Mouse (Mus musculus): ENCODE measurements at regions not wholly inside any gene's neighbourhood (a gene's known extent, or its start where the extent isn't known, plus 50 kb on each side); places are given as distances from the start of the nearest gene placed in this dataset.
"Not testable (repeated sequence)": the region's sequence is repeated elsewhere in the genome, so short reads cannot be mapped to it uniquely, and the experiment has no call there.

DNA sequence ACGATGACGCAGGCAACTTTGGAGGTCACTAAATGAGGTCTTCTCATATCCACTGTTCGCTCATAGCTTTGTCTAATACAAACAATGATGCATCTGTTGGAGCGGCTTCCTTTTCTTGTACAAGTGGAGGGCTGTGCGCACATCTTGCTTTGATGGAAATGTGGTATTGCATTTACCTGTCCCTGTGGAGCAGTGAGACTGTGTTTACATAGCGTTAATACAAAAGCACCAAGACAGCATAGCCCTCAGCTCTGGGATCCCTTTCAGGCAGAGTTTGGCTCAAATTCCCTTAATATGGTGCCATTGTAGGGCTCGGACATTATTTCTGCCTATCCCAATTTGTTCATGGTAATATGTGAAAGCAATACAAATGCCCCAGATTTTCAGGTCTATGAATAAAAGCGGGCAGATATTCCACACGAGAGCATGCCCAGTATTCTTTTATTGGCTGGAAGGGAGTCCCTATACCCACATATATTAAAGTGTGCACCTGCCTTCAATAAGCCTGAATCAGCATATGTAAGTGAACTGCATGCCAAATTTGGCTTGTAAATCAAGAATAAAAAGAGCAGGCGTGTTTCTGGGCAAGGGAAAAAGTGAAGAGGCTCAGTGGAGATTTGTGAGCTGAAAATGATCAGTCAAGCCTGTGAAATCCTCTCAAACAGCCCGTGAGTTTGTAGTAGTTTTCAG lies 236.6 kb downstream of the Fgf9 start:
- no peak for DNase-seq (ENCODE audit: low spot score)
- H3K27me3 ChIP-seq (ENCODE audit: low read depth, poor library complexity, severe bottlenecking): no peaks in the 10 kb centered on the region
- H3K4me1 ChIP-seq: no peaks in the 10 kb centered on the region
- H3K4me3 ChIP-seq: no peak overlapping the region
- H3K27ac ChIP-seq: no peak overlapping the region
- H3K9me3 ChIP-seq (replicated peaks): no peaks in the 10 kb centered on the region
- WGBS: 91% methylated on average over 11 of the region's 11 CpGs
- no peaks in the 10 kb centered on the region for H3K36me3 ChIP-seq

DNA sequence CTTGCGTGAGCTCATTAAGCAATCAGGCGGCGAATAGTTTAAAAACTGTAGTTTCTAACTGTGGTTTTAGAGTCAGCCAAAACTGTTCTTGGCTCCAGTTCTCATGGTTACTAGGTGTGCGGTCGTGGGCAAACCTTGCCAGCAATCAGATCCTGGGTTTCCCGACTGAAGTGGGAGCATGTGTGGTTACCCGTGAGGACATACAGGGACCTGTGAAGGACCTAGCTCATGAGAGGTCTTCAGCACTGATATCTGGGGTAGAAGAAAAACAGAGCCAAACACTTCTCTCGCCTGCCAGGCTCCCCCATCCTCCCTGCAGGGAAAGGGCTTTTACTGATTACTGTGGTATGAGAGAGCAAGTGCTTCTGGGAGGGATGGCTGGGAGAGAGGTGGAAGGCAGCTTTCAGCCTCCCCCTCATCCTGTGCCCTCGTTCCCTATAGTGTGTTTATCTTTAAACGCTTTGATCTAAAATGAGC lies 230.1 kb downstream of the Fgf9 start:
- no peaks in the 10 kb centered on the region for H3K9me3 ChIP-seq (replicated peaks)
- no peaks in the 10 kb centered on the region for H3K36me3 ChIP-seq
- H3K4me3 ChIP-seq: no peak overlapping the region
- 71% methylated on average over 10 of the region's 10 CpGs for WGBS
- DNase-seq (ENCODE audit: low spot score): no peak
- no peaks in the 10 kb centered on the region for H3K27me3 ChIP-seq (ENCODE audit: low read depth, poor library complexity, severe bottlenecking)
- no peak overlapping the region for H3K27ac ChIP-seq
- peaks cover 12% of the 10 kb centered on the region for H3K4me1 ChIP-seq

DNA sequence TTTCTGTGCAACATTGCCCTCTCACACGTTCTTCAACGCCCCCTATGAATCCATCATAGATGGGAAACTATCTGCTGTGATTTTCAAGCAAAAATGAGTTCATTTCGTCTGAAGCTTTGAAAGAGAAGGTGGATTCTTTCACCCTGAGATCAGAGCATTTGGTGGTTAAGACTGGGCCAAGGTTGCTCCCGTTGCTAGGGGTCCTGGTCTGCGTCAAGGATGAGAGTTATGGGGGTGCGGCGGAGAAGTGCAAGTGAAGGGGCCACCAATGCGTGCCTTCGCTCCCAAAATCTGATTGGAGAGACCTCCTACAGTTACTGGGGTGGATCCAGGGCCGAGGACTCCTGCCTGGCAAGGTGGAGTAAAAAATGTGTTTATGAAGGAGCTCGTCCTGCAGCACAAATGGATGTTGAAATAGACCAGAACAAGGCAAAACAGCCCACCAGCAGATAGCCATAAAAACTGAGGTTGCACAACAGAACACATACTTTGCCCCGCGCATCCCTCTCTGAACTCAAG lies 215.7 kb downstream of the Fgf9 start:
- WGBS: 67% methylated on average over 13 of the region's 13 CpGs
- DNase-seq (ENCODE audit: low spot score): no peak
- H3K9me3 ChIP-seq (replicated peaks): no peaks in the 10 kb centered on the region
- no peak overlapping the region for H3K27ac ChIP-seq
- no peaks in the 10 kb centered on the region for H3K27me3 ChIP-seq (ENCODE audit: low read depth, poor library complexity, severe bottlenecking)
- H3K4me3 ChIP-seq: no peak overlapping the region
- peaks cover 8% of the 10 kb centered on the region; the same call in 1 of the 2 replicates for H3K4me1 ChIP-seq
- no peaks in the 10 kb centered on the region for H3K36me3 ChIP-seq

DNA sequence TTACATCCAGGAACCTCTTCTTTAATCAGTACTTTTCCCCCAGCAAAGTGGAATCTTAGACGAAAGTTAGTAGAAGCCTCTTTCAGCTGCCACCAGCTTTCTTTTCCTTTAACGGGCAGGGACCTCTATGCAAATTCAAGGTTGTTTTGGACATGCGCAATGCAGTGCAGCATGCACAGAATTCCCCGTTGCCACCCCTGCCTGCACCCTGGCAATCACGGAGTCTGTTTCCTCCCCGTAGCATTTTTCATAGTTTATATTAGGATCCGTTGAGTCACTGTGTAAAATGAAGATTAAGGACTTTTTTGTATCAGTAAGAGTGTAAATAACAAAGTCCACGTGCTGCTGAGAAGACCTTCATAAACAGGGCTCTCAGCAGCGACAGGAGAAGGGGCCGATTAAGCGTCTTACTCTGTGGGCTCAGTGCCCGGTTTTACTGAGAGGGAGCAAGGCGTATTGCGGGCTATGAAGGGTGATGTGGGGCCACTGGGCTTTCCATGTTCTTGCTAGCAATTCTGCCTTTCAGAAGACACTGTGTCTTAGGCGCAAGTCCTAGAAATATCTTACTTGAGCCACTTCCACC lies 212.5 kb downstream of the Fgf9 start:
- Histone ChIP-seq H3K9me3 (replicated peaks) (no peaks in the 10 kb centered on the region), H3K4me1 (peaks cover 8% of the 10 kb centered on the region; the same call in 1 of the 2 replicates), H3K36me3 (no peaks in the 10 kb centered on the region), H3K27me3 (ENCODE audit: low read depth, poor library complexity, severe bottlenecking) (no peaks in the 10 kb centered on the region), H3K4me3 (no peak overlapping the region), H3K27ac (no peak overlapping the region)
- DNase-seq (ENCODE audit: low spot score): no peak
- WGBS: 85% methylated on average over 15 of the region's 15 CpGs

DNA sequence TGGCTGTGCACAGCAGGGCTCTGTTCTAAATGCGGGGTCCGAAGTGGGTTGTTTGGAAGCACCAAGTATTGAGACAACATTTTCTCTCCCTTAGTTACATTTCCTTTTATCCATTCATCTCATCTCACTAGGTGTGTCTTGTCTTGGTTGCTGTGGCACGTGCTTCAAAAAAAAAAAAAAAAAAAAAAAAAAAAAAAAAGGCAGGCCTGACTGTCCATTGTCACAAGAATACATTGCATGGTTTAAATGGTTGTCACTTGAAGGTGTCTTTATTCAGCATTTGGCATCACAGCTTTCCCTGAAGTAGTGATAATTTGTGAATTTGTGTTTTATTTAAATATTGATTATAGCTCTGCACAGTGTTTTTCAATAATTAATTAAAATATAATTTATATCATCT lies 211.9 kb downstream of the Fgf9 start:
- Histone ChIP-seq H3K36me3 (no peaks in the 10 kb centered on the region), H3K27ac (no peak overlapping the region), H3K4me1 (peaks cover 8% of the 10 kb centered on the region; the same call in 1 of the 2 replicates), H3K4me3 (no peak overlapping the region), H3K27me3 (ENCODE audit: low read depth, poor library complexity, severe bottlenecking) (no peaks in the 10 kb centered on the region), H3K9me3 (replicated peaks) (no peaks in the 10 kb centered on the region)
- DNase-seq (ENCODE audit: low spot score): no peak
- 96% methylated on average over 3 of the region's 3 CpGs for whole genome bisulfite sequencing

DNA sequence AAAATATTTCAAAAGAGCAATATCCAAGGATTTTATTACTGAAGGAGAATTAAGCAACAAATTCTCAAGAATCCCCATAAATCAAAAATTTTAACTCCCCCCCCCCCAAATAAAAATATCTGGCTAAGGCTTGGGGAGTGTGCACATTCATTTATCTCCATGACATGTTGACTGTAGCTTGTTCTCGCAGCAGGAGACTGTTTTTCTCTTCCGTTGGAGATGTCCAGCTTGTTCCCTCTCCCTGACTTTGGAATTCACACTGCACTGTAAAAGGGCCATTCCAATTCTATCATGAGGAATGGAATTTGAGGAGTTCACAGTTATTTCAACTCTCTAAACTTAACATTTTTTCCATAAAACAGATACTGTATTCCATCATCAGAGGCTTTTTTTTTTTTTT lies 204.1 kb downstream of the Fgf9 start:
- not testable (repeated sequence) for H3K27ac ChIP-seq; H3K27me3 ChIP-seq (ENCODE audit: low read depth, poor library complexity, severe bottlenecking); H3K36me3 ChIP-seq; DNase-seq (ENCODE audit: low spot score); H3K4me3 ChIP-seq; H3K9me3 ChIP-seq (replicated peaks); H3K4me1 ChIP-seq
- WGBS: 91% methylated on average over 2 of the region's 2 CpGs

DNA sequence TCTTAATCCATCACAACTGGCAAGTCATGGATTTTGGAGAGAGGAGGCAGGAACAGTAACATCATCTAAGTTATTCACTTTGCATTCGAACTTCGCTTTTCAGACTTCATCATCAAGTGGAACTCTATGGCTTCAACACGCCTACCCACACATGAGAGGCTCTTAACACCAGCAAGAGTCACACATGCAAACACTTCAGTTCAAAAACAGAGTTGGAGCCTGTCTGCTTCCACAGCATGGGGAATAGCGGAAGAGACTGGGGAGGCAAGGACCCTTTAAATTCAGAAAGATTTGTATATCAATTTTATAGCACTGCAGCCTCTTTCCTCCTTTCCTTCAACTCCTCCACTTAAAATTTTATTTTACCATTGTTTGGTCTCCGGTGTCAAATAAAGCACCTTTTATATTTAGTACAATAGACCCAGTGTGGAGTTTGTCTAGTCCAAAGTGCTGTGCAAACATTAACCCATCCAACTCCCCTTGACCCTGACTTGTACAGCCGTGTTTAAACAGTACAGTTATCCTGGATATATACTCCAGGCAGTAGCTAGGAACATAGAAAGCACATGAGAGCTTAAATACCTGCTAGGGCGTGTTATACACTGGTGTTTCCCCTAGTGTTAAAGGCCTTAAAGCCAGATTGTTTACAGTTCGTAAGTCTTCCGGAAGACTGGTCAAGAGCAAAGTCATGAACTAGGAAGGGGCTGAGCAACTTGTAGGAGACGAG lies 203.5 kb downstream of the Fgf9 start:
- WGBS: 89% methylated on average over 10 of the region's 10 CpGs
- no peak overlapping the region for H3K4me3 ChIP-seq
- no peaks in the 10 kb centered on the region for H3K36me3 ChIP-seq
- no peaks in the 10 kb centered on the region for H3K9me3 ChIP-seq (replicated peaks)
- no peak for DNase-seq (ENCODE audit: low spot score)
- no peaks in the 10 kb centered on the region for H3K27me3 ChIP-seq (ENCODE audit: low read depth, poor library complexity, severe bottlenecking)
- H3K4me1 ChIP-seq: no peaks in the 10 kb centered on the region
- H3K27ac ChIP-seq: no peak overlapping the region

DNA sequence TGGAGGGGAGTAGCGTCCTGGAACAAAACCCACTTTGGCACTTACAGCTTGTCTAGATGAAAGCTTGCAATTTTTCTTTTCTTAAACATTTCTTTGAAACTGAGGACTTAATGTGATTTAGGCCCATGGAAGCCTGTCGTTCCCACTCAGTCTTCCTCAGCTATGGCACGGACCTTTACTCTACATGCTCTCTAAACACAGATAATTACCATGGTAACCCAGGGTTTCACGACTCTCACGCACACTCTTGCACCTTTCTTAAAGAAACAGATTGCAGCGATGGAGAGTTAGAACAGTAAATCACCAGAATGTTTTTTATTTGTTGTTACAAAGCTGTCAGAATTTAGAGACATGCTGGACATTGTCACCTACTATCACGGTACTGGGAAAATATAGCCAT lies 195.0 kb downstream of the Fgf9 start:
- H3K4me3 ChIP-seq: no peak overlapping the region
- no peaks in the 10 kb centered on the region for H3K9me3 ChIP-seq (replicated peaks)
- H3K27ac ChIP-seq: no peak overlapping the region
- no peaks in the 10 kb centered on the region for H3K27me3 ChIP-seq (ENCODE audit: low read depth, poor library complexity, severe bottlenecking)
- 38% methylated on average over 7 of the region's 7 CpGs for WGBS
- DNase-seq (ENCODE audit: low spot score): no peak
- no peaks in the 10 kb centered on the region for H3K4me1 ChIP-seq
- H3K36me3 ChIP-seq: no peaks in the 10 kb centered on the region

DNA sequence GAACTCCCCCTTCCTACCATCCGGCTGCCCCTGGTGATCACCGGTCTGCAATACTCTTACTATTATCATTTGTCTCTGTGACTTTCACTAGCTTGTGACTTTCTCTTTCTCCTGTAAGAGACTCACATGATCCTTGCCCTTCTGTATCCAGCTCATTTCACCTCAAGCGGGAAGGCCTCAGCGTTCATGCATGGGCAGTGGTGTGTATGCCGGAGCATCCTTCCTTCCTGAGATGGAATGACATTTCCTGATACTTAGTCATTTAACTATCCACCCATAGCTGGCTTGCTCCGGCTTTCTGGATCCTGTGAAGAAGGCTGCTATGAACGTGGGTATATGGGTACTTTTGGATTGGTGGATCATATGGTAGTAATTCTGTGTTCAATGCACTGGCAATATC lies 194.1 kb downstream of the Fgf9 start:
- no peak for DNase-seq (ENCODE audit: low spot score)
- H3K9me3 ChIP-seq (replicated peaks): no peaks in the 10 kb centered on the region
- 85% methylated on average over 7 of the region's 7 CpGs for WGBS

DNA sequence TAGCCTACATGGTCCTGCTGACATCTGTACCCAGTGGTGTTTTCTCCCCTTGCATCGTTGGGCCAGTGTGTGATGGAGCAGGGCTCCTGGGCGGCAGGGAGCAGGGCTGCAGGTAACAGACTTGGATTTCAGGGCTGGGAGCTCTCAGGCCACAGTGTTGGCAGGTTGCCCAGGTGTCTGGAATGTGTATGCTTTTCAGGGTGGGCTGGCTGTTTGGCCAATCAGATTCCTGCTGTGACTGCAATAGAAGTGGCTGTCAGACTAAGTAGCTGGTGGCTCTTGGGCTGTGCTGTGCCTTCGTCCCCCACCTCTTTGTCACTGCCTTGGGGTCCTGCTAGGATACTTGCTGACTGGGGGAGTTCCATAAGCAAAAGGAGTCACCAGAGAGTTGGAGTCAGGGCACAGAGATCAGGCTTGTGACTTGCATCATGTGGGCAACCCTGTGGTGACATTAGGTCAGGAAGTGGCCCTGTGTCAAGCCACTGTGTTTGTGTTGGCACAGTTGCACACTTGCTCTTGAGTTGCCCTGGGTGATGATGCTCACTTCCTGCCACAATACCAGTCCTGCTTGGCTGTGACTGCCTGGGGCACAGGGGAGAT lies 183.1 kb downstream of the Fgf9 start:
- H3K9me3 ChIP-seq (replicated peaks): no peaks in the 10 kb centered on the region
- H3K27ac ChIP-seq: no peak overlapping the region
- no peaks in the 10 kb centered on the region for H3K27me3 ChIP-seq (ENCODE audit: low read depth, poor library complexity, severe bottlenecking)
- H3K4me1 ChIP-seq: peaks cover 6% of the 10 kb centered on the region; the same call in 1 of the 2 replicates
- H3K36me3 ChIP-seq: no peaks in the 10 kb centered on the region
- no peak for DNase-seq (ENCODE audit: low spot score)
- 78% methylated on average over 3 of the region's 3 CpGs for WGBS
- no peak overlapping the region for H3K4me3 ChIP-seq

More for the DNA sequence above, 194.1 kb downstream of the Fgf9 start:
- H3K27ac ChIP-seq: no peak overlapping the region
- no peaks in the 10 kb centered on the region for H3K36me3 ChIP-seq
- H3K4me1 ChIP-seq: no peaks in the 10 kb centered on the region
- H3K4me3 ChIP-seq: no peak overlapping the region
- no peaks in the 10 kb centered on the region for H3K27me3 ChIP-seq (ENCODE audit: low read depth, poor library complexity, severe bottlenecking)

DNA sequence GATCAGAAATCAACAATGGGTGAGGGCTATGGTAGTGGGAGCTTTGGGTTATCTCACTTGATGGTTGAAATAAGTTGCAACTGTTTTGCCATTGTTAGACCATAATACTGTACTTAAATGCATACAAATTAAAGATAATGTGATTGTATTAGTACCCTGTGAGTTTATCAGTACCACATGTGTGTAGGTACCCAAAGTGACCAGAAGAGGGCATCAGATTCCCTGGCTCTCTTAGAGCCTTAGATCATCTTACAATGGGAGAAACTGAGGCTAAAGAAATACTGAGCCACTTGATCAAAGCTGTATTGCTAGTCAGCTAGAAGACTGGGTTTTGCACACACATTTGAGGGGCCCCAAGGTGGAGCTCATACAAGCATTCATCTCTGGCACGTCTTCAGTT lies 155.5 kb downstream of the Fgf9 start:
- H3K4me1 ChIP-seq: no peaks in the 10 kb centered on the region
- no peak for DNase-seq (ENCODE audit: low spot score)
- no peaks in the 10 kb centered on the region for H3K27me3 ChIP-seq (ENCODE audit: low read depth, poor library complexity, severe bottlenecking)
- H3K27ac ChIP-seq: no peak overlapping the region
- no peaks in the 10 kb centered on the region for H3K36me3 ChIP-seq
- WGBS: 89% methylated on average over 1 of the region's 1 CpGs
- no peak overlapping the region for H3K4me3 ChIP-seq
- no peaks in the 10 kb centered on the region for H3K9me3 ChIP-seq (replicated peaks)

DNA sequence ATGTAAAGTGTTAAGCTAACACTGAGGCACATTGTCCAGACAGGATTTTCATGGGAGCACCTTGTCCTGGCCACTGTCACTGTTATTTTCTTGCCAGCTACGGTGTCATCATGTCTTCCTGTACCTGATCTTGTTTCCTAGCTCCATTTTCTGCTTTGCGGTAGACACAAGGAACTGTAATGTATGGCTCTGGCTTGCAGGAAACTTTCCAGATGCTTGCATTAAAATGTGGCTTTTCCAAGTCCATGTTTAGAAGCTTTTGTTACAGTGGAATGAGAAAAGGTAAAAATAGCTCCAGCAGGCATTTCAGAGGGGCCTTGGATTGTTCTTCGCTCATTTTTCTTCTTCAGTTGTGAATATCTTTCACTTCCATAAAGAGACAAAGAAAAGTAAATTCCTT lies 154.1 kb downstream of the Fgf9 start:
- Histone ChIP-seq H3K36me3 (no peaks in the 10 kb centered on the region), H3K4me1 (no peaks in the 10 kb centered on the region), H3K27ac (no peak overlapping the region), H3K9me3 (replicated peaks) (no peaks in the 10 kb centered on the region), H3K27me3 (ENCODE audit: low read depth, poor library complexity, severe bottlenecking) (no peaks in the 10 kb centered on the region), H3K4me3 (no peak overlapping the region)
- DNase-seq (ENCODE audit: low spot score): no peak
- WGBS: 92% methylated on average over 3 of the region's 3 CpGs

DNA sequence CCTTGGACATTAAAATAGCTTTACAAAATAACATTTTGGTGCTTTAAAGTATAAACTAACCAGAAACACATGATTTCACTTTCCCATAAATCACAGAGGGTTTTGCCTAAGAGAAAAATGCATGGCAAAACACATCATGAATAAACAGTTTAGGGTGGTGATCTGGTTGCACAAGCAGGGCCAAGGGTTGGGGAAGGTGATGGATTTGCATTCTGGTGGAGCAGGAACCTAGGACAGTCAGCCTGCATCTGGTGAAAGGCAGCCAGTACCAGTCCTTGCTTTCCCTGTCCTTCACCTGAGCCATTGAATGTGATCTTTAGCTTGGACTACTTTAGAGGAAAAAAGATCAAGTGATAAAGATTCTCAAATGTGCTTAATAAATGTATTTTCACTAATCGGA lies 138.1 kb downstream of the Fgf9 start:
- Histone ChIP-seq H3K4me1 (no peaks in the 10 kb centered on the region), H3K9me3 (replicated peaks) (no peaks in the 10 kb centered on the region), H3K27me3 (ENCODE audit: low read depth, poor library complexity, severe bottlenecking) (no peaks in the 10 kb centered on the region), H3K36me3 (no peaks in the 10 kb centered on the region), H3K27ac (no peak overlapping the region), H3K4me3 (no peak overlapping the region)
- 92% methylated on average over 1 of the region's 1 CpGs for WGBS
- no peak for DNase-seq (ENCODE audit: low spot score)

Measured in limb, embryonic 10.5 days (tissue).